Mouse (Mus musculus) retina, postnatal 7 days (tissue): ENCODE measurements around the gene Lbx2.

Experiments
- DNase-seq: peaks from one replicate; pipeline ENCODE4 v3.0.0-alpha.2; 2012; ENCODE audit warnings: low read depth, low spot score

The Lbx2 gene

DNA sequence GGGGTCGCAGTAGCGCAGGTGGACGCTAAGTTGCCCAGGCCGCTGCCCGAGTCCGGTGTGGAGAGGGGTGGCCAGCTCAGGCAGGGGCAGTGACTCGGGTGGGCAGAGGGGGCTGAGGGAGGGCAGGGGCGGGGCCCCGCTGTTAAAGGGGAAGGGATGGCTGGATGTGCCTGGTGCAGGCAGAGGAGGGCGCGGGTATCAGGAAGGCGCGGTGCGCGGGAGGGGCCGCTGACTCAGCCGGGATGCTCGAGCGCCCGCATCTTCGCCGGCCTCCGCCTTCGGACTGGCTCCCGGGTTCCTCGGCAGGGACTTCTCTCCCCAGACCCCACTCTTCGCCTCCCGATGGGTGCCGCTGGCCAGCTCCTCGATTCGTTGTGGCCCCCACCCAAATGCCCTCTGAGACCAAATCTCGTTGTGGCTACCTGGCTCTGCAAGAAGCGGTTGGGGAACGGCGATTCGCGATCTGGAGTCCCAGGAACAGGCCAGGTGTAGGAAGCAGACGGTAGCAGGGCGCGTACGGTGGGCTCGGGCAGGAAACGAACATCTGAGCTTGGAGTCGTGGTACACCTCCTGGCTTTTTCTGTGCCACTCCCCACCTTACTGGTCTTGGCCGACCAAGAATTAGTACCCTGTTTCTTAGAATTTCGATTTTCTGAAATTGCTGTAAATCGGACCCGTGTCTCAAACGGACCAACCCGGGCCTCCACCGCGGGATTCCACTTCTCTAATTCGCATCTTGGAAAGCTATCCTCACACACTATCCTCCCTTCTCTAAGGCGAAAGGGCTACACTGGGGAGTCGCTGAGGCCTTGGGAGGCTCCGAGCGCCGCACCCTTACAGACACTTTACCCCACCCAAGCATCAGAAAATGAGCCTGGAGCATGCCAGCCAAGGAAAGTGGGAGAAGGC is 15.6 kb upstream of the Lbx2 start:
- no peak for DNase-seq

DNA sequence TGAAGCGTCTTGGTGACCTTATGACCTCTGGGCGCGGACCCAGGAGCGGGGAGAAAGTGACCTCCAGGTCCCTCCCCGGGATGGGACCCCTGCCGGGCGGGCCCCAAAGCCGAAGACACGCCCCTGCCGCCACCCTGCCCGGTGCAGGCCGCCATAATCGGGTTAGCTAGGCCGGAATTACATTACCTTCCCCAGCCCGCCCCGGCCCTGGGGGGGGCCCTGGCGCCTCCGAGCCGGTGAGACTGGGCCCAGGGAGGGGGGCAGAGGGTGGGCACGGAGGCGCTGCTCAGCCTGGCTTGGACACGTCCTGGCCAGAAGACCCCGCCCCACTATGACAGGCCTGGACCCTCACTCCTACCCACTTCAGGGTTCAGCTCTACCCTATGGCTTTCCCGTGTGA is 14.9 kb upstream of the Lbx2 start:
- no peak for DNase-seq

DNA sequence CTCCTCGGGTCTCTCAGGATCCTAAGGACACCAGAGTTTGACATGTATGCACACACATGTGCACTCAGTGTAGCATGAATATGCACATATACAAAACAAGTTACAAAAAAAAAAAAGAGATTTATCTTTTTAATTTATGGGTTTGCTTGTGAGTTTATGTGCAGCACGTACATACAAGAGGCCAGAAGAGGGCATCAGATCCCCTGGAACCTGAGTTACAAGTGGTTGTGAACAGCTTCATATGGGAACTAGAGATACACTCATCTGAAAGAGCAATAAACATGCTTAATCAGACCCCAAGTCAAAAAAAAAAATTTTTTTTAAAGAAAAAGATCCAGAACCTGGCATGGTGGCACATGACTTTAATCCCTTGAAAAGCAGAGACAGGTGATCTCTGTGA is 11.2 kb upstream of the Lbx2 start:
- DNase-seq: no peak

DNA sequence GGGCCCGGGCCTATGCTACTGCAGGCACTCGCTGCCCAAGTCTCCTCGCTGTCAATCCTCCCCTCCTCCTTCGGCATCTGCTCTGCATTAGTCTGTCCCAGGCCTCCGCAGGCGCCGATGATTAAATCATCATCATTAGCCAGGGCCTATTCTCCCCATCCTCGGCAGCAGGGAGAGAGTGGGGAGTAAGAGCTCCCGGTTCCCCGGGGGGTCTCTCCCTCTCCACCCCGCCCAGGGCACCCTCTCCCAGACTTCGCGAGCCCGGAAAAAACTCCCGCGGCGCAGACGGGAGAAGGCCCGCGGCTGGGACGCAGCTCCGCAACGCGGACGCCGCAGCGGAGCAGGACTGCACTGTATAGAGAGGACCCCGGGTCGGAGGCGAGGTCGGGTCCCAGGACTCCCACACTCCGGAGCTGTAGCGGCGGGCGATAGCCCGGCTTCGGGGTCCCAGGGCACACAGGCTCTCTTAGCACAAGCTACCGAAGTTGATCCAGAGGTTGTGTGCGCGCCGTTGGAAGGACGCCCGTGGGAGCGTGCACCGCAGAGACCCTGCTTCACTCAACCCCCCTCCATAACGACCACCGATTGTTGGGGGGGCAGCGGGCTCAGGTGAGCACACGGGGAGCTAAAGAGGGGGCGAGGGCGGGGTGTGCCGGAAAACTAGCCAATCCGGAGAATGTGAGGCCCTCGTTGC is 8.4 kb upstream of the Lbx2 start, which contains the start of gene Pcgf1:
TSS of gene Pcgf1 (plus strand) at position 240 of the 694 bp plus-strand sequence.
- no peak for DNase-seq

DNA sequence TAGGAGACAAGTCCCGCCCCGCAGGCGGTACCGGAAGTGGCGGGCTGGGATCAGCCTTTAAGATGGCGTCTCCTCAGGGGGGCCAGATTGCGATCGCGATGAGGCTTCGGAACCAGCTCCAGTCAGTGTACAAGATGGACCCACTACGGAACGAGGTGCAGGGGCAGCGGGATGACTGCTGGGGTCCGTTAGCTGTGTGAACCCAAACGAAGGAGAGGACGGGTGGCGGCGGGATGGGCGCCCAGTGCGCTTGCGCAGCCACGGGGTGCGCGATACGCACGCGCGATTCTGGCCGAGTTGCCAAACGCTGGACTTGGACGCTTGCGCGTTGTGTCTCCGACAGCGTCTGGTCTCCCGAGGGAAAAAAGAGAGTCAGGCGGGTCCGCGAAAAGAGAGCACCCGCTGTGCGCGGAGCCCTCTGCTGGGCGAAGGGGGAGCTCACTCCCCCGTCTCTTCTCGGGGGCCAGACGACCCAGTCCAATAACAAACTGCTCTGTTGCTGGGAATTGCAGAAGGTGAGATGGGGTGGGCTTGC is 7.8 kb upstream of the Lbx2 start:
- peak; percentile 98 for DNase-seq

DNA sequence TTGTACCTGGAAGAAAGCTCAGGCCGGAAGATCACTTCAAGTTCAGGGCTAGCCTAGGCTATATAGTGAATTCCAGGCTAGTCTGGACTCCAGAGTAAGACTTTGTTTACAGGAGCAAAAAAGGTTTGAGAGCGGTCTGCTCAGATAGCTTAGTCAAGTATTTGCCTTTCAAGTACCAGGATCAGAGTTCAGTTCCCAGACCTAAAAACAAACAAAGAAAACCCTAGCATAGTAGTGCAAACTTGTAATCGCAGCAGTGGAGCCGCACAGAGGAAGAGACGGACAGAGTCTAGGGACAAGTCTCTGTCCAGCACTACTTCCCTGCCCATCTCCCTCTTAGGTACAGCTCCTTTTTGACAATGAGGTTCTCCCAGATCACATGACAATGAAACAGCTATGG is 6.0 kb upstream of the Lbx2 start:
- DNase-seq: no peak

DNA sequence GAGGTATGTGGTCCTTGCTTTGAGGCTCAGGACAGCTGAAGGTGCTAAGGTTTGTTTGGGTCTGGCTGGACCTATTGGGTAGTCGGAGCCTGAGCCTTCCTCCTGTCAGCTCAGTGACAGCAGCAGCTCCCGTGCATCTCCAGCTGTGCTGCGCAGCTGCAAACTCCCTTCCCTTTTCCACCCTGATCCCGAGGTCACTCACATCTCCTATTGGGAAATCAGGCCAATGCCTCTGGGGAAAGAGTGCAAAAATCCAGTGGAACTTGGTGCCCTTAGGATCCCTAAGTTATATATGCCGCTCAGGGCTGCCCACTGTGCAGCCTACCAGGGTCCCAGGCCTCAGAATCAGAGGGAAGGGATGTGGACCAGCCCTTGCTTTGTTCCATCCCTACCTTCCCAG is 2.7 kb upstream of the Lbx2 start:
- no peak for DNase-seq

DNA sequence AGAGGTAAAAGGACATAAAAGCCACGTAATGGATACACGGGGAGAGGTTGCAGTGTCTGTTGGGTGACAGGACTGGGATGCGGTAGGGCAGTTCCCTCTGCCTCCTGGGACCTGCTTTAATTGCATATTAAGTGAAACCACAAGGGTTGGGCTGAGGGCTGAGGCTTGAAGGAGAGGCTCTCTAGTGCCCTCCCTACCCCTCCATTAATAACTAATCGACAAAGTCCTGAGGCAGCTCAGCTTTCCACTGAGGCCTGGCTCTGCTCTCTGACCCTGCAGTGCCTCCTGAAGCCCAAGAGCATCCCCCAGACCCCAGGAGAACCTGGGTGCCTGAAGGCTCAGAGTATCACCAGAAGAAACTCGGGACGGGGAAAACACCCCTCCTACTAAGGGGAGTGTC is 1.7 kb upstream of the Lbx2 start:
- DNase-seq: no peak

DNA sequence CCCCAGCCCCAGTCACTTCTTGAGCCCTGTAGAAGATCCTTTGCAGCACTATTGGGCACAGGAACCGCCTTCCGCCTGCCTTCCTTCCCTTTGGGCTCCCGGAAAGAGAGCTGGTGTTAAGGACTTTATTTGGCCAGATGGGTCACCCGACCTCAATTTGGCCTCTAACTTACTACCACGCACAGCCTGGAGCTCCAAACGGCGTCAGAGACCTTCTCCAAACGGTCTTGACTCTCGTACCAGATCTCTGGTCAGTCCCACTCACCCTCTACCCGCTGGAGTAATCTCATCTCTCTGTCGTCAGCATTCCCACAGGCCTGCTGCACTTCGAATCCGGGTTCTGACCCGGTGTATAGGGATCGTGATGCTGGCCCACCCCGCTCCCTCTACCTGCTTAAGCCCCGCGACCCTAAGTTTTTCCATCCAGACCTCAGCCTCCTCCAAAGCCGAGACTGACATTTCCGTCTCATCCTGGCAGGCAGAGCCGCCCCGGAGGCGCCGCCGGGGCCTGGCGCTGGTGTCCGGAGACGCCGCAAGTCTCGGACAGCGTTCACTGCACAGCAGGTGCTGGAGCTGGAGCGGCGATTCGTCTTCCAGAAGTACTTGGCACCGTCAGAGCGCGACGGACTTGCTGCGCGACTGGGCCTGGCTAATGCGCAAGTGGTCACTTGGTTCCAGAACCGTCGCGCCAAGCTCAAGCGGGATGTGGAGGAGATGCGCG is 1.2 kb downstream of the Lbx2 start:
- no peak for DNase-seq

DNA sequence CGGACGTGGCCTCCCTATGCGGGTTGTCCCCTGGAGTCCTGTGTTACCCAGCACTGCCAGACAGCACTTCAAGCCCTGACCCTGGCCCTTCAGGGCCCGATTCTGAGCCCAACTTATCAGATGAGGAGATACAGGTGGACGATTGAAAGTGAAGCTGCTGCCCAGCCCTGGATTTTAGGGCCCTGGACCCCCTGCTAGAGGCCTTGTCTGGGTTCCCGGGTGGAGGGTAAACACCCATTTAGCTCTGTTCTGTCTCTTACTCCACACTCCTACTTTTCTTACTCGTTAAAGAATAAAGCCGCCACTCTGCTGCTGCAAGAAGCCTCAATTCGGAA is 1.7 kb downstream of the Lbx2 start:
- no peak for DNase-seq

DNA sequence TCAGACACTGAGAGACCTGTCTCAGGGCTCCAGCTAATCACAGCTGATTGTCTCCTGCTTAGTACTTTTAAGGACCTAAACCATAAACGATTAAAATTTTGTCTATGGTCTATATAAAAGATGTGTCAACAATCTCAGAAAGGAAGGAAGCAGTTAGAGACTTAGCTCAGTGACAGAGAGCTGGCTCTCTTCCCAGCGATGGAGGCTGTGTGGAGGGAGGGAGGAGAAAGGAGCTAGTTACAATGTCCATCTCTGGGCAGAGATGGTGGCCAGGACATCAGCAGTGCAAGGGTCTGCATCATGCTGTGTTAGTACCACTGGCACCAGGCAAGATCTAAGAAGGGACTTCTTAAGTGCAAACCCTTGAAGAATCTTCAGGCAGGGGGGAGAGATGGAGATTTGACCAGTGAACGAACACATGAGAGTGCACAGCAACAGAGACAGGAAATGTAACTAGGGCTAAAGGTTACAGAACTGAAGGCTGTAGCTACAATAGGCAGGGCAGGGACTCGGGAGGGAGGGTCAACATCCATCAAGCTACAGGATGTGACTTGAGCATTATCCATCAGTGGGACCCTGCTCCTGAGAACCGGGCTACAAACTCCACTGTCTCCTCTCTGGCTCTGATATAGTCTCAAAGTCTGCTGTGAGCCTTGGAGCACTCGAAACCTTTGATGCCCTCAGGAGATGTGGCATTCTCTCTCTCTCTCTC is 6.4 kb downstream of the Lbx2 start:
- DNase-seq: no peak

DNA sequence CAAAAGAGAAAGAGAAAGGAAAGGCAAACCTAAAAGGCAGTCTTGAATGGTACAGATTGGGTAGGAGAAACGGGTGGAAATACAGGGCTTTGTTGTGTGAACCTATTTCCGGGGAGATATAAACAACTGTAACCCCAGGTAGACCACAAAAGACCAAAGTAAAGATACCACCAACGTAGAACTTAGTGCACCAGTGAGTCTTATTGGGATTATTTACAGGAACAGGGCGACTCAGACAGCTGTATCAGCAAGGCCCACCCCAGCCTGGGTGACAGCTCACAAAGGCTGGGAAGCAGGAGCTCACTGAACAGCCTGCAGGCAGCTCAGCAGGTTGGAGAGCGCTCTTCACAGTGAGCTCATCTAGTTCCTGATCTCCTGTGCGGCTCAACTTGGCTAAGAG is 9.8 kb downstream of the Lbx2 start:
- no peak for DNase-seq

DNA sequence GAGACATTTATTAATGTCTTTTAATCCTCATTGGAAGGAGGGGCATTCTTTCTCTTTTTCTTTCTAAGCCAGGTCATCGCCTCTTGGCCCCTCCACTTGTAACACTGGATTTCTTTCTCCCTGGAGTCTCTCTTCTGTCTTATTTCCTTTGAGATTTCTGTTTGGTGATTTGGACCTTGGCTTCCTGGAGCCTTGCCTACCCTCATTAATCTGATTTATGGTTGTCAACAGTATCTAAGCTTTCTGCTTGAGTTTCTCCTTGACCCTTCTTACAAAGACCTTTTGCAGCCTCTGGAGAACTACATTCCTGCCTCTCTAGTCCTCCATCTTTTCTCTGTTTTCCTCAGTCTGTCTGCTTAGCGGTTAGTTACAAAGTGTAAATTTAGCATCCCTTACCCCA is 12.2 kb downstream of the Lbx2 start:
- no peak for DNase-seq

DNA sequence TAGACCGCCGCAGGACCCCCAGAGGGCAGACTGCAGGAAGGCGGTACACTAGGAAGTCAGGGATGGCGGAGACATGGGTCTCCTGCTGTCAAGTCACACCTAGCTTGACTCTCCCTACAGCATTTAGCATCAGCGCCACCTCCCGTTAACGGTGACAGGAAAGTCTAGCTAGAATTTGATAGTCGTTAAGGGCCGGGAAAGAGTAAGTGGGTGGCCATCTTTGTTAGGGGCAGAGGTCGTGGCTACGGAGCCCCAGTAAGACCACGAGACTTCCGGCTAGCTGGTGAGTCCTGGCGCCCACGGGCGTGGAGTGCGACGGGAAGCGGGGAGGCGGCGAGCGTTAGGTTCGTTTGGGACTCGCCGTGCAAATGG is 15.1 kb downstream of the Lbx2 start, which contains the start of the genes Ccdc142 and Gm42688:
TSS of gene Ccdc142 (plus strand) at position 286 of the 372 bp plus-strand sequence.
TSS of gene Gm42688 (plus strand) at position 302 of the 372 bp plus-strand sequence.
- DNase-seq: peak; percentile 82

DNA sequence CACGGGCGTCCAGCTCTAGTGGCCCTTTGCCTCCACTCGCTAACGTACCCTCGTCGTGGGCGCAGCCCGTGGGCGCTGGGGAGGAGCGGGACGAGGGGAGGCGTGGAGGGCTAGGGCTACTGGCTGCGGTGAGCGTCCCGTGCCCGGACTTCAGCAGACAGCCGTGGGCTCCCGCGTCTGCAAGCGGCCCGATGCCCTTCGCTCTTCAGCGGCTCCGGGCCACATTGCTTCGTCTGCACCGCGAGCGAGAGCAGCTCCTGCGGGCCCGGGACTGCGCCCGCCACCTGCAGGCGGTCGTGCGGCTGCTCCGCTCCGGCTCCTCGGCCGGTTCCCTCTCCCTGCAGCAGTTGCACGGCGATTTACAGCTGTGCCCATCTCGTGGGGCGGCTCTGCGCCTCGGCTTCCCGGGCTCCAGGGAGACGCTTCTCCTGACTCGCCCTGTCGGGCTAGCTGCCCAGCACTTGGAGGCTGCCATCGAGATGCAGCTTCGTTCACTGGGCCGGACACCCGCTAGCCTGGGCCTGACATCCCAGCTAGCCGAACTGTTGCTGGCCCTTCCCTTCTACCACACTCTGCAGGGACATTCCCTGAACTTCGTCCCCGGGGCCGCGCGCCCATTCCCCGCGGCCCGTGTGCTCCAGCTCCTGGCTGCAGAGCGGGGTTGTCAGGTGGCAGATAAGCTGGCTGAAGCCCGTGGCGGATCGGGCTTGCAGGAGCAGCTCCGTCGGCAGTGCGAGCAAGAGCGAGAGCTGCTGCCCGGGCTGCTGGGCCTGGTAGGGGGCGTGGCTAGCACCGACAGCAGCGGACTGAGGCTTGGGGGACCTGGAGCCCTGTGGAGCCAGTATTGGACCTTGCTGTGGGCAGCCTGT is 15.8 kb downstream of the Lbx2 start:
- peak; percentile 52 for DNase-seq

DNA sequence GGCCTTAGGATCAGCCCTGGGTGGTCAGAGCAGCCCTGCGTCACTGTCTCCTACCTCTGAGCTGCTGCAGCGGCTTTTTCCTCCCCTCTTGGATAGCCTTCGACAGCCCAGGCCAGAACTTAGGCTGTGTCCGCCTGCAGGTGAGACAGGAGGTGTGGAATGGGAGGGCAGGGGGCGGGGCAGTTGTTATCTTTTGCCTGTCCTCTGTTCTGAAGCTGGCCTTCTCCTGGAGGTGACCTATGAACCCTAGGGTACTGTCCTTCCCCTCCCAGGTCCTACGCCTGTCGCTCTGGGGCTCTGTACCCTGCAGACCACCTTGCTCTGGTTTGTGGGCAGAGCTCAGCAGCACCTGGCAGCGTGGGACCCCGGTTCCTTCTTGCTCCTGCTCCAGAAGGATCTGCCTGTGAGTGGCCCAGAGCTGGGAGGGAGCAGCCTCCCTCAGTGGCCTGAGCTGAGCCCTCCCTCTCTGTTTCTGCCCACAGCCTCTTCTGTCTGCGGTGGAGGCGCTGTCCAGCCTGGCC is 17.0 kb downstream of the Lbx2 start:
- no peak for DNase-seq

DNA sequence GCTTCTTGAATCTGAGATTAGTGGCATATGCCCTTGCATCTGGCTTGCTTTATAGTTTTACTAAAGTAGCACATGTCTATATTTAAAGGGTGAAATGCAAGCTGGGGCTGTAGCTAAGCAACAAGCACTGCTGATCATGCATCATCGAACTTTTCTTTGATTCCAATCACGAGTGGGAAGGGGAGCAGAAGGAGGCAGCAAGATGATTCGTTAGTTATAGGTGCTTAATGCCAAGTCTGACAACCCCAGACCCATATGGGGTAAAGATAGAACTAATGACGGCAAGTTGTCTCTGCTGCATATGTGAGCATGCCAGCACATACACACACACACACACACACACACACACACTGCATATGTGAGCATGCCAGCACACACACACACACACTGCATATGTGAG is 18.0 kb downstream of the Lbx2 start:
- no peak for DNase-seq

DNA sequence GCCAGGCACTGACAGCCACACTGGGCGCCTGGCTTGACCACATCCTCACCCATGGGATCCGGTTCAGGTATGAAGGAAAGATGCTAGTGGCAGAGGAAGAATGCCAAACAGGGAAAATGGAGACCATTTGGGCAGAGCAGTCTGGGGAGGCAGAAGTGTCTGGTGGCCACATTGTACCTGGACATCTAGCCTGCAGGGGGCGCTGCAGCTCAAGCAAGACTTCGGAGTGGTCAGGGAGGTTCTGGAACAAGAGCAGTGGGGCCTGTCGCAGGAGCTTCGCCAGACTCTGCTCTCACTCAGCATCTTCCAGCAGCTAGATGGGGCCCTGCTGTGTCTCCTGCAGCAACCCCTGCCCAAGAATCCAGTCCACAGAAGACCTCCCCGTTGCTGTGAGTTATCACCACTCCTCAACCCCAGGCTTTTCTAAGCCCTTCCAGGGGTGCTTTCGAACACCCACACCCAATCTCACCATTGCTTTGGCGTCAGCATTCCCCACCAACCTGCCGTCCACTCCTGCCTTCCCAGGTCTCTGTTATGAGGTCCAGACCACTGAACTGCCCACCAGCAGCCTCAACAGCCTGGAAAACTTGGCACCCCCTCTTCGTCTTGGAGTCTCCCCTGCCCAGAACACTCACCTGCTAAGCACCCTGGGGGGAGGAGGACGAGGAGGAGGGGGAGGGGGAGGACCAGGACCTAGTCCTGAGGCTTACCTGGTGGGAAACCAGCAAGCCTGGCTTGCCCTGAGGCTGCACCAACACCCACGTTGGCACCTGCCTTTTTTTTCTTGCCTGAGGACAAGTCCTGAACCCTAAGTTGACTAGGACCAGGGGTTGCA is 21.6 kb downstream of the Lbx2 start:
- peak; percentile 48 for DNase-seq
